Mouse (Mus musculus) urinary bladder, adult 2 months (tissue): Measurements from ENCODE around the gene Pitpnm2. TPM values are rescaled to one million over a fixed set of nuclear protein-coding genes. Genes with fewer than 3 reads are reported as not detected.
"Not testable (repeated sequence)": the region's sequence is repeated elsewhere in the genome, so short reads cannot be mapped to it uniquely, and the experiment has no call there.

Experiments used
- DNase-seq: peaks from one replicate; pipeline ENCODE4 v3.0.0; 2022; ENCODE audit warnings: low spot score
- polyA plus RNA-seq: library from polyadenylated mRNA; depleted of rRNA; stranded (reverse); fragments of >200 nt; gene quantifications from 2 replicates; pipeline ENCODE4 v1.2.3, GENCODE M21; 2012

Gene Pitpnm2
- polyA plus RNA-seq, 1 experiment = 23.0 TPM

DNA sequence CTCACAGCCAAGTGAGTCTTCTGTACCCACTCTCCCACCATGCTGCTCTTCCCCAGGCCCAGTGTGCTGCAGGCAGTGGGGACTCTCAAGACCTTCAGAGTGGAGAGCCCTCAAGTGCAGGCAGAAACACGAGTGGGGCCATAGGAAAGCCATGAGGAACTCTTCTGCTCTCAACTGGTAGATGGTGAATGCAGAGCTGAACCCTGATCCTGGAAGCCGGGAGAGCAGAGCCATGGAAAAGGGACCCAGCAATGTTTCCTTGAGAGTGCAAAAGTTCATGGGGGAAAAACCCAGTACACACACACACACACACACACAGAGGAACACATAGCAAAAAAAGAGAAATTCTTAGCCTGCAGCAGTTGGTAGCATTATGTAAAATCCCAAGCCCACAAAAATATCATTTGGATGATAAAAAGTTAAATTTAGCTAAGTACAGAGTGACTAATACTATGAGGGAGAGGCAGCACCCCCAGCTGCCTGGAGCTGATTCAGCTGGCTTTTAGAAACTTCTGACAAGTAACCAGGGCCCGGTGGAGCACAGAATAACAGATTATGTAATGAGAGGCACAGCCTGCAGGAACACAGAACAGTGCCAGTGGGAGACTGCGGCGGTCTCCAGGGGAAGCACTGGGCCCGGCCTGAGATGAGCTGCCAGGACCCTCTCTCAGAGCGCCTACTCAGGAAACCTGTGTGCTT is 28.4 kb downstream of the Pitpnm2 start:
- DNase-seq = no peak

DNA sequence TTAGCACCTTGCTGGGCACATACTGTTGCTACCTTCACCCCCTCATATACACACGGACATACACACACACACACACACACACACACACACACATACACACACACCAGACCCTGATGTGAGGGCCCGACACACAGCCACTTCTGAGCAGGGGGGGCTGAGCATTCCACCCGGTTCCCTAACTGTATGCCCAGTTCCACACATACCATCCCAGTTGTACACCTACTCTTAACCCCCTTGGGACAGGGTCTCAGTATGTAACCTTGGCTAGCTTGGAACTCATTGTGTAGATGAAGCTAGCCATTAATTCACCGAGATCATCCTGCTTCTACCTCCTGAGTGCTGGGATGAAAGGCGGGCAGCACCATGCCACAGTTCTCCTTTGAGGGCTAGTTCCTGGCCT is 29.0 kb downstream of the Pitpnm2 start:
- no peak for DNase-seq

DNA sequence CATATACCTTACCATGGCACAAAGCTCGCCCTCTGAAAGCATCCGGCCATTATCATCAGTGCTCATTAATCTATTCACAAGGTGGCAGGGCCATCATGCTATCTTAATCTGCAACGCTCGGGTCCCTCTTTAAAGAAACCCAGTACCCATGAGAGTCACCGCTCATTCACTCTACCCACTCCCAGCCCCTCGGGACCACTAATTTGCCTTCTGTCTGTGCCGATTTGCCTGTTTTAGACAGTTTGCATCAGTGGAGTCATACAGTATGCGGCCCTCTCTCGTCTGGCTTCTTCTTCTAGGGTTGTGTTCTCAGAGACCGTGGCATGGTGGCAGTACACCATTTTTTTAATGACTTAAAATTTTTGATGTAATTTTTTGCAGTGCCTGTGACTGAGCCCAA is 30.1 kb downstream of the Pitpnm2 start:
- DNase-seq = no peak

DNA sequence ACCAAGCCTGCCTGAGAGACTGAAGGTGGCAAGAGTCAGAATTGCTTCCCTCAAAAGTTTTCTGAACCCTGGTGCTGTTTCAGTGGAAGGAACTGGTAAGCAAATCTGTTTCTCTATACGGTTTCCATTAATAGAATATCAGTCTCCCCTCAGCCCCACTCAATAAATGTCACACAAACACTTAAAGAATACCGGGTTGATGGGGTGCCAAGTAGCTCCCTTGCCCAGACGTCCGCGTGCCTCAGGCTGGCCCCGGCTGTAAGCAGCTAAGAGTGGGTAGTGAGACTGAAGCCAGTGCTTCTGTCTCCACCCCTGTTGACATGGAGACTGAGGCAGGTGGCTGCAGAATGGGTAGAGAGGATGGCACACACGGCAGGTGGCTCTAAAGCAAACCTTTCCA is 30.6 kb downstream of the Pitpnm2 start:
- DNase-seq = no peak

DNA sequence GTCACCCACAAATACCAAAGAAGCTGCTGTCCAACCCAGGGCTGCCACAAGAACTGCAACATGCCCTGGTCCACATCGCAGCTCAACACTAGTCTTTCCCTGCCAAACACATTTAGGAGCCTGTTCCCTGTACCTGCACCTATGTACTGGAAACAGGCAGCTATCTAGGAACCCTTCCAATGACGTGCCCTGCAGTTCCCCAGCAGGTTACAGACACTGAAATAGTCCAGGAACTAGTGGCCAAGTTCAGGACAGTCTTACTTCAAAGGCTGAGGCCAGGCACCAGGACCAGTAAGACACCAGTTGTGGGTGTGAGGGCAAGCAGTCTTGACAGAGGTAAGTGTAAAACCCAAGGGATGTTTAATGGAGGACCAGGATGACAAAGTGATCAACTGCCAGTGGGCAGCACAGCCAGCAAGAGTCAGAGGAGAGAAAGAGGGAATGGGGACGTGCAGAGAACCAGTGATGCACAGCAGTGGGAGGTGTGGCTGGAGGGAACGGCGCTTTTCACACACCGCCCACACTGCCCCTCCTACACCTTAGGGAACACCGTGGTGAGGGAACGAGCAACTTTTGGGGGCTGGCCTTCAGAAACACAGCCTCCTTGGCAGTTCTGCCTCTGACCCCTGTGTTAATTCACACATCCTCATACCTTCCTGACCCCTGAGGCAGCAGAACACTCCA is 31.9 kb downstream of the Pitpnm2 start:
- no peak for DNase-seq

DNA sequence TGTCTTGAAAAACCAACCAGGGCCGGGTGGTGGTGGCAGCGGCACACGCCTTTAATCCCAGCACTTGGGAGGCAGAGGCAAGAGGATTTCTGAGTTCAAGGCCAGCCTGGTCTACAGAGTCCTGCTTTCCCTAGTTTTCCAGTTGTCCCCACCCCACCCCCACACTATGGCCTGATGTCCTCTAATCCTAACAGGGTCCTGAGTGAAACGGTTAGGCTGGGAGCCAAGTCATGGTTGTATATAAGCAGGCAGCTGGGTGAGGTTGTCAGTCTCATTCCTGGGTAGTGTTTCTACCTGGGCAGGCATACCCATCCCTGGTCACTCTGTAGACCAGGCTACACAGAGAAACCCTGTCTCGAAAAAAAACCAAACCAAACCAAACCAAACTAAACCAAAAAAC is 32.5 kb downstream of the Pitpnm2 start:
- not testable (repeated sequence) for DNase-seq

DNA sequence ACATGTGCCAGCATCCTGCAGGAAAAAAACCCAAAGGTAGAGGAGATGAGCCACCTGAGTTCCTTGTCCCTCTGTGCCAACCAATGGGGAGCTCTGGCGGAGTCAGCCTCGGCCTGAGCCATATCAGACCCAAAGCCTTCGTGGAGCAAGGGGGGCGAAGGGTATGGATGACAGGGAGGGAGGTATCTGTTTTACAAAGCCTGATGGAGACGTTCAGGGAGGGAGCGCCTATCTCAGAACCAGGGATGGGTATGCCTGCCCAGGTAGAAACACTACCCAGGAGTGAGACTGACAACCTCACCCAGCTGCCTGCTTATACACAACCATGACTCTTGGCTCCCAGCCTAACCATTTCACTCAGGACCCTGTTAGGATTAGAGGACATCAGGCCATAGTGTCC is 33.2 kb downstream of the Pitpnm2 start:
- DNase-seq = no peak

DNA sequence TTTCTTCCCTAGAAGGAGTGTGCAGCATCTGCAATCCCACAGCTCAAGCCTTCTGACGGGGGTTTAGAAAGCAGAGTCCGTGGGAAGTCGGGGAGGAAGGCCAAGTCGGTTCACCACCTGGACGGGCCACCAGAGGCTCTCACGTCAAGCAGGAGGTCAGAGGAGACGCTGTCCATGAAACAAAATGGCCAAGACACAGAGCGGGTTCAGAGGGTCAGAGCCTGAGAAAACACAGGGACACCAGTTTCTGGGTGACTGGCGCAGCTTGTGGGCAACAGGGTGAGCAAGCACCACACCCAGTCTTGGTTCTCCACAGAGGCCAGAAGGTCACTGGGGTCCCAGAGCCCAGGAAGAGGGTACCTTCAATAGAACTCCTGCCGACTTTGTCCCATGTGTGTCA is 33.9 kb downstream of the Pitpnm2 start:
- no peak for DNase-seq

DNA sequence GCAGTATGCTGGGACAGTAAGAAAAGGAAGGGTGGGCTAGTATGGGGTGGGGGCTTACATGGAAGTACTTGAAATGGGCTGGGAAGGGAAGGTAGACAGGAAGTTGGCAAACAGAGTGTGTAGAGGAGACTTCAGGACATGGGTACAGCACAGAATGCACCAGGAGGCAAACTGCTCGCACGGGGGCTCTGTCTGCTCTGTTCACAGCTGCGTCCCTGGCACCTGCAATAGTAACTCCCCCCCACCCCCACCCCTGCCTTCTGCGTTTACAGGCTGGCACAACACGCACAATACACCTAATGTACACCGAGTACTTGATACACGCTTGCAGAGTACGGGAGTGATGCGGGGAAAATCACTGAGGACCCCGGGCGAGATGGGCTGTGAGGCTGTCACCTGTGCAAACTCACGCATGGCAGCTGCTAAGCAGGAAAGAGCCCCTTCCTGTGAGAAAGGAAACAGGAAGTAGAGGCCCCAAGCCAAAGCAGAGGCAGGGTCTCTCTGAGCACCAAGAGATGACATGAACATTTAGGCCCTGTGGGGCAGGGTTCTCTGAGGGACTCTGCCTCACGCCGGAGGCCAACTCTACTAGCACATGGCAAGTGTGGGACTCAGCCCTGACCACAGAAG is 34.9 kb downstream of the Pitpnm2 start:
- DNase-seq = no peak

DNA sequence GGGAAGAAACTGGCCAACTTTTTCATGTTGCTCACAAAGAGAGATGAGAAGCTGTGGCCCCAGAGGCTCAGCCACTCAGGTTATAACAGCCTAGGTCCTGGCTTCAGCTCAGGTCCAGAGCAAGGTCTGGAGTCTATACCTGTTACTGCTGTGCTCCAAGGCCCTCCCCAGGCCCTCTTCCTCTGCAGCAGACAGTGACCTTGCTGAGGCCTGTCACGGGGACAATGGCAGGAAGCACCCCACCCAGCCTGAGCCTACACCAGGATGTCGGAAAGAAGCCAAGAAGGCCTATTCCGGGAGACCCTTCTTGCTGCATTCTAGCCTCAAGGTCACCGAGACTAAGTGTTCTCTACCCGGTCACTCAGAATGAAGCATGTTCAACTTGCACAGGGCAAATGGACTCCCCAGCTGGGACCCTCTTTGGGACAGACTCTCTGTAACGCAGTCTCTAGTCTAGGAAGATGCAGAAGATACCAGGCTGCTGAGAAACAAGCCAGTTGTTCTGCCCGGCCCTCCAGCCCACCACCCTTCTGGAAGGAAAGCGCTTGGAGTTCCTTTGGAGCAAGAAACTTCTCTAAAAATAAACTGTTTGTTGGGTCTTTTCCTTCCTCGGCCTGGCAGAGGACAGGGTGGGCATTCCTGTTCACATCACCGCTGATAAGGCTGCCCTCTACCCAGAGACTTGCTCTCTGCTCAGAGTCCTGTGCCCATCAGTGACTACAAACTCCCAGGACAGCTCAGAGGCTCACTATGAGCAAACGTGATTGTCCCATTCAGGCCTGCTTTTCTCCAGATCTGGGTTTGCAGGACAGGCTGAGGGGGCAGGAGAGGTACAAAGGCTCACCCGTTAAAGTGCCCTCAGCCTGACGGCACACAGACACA is 35.7 kb downstream of the Pitpnm2 start:
- no peak for DNase-seq

DNA sequence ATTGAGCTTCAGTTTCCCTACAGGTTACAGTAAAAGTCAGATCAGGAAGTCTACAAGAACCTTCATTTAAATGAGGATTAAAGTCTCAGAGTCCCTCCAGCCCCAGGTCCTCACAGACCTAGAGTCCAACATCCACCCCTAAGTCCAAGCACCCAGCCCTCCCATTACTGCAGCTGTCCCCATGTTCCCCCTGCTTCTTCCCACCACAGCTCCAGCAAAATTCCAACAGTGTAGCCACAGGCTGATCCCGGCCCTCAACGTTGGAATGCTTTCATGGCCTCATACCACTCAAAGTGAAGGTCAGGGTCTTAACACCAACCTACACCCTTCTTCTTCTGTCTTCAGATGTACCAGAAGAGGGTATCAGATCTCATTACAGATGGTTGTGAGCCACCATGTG is 37.9 kb downstream of the Pitpnm2 start:
- no peak for DNase-seq

DNA sequence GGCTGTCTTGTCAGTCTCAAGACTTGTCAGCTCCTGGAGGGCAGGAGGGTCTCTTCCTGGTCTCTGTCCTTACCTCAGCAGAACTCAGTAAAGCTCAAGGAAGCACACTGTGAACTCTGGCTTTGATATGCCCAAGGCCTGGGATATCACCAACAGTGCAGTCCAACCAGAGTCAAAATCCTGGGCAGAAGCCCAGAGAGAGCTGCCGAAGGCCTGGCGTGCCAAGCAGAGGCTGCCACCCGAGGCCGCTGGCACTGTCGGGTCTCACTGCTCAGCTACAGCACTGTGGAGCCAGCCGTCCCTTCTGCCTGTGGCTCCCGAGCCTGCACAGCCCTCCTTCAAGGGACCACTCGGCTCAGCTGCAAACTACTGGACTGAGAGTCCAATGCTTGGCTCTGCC is 38.3 kb downstream of the Pitpnm2 start:
- no peak for DNase-seq

DNA sequence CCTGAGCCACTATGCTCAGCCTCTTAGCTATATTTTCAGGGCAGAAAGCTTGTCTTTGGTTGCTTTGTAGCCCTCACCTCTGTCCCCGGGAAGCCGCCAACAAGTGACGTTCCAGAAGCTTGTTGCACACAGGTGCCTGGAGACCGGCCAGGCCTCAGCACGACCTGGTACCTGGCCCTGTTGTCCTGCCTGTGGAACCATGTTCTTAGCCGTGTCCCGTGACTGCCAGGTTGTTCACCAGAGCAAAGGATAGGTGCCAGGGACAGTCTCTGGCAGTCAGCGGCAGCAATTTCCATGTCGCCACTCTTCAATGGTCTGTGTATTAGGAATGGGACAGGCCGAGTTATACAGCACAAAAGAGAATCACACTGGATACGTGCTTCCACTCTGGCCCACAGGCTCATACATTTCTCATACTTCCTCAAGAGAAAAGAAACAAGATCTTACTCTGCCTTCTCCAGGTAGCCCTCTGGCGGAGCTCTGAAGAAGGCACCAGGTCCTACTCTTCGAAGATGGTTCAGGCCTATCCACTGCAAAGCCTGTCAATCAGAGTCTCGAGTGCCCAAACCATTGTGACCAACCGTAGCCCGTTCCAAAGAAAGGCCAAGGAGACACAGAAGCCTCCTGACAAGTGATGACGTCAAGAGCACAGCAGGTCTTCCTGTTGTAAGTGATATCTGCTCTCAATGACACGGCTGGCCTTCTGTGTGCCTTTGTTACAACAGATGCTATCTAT is 39.1 kb downstream of the Pitpnm2 start:
- no peak for DNase-seq

DNA sequence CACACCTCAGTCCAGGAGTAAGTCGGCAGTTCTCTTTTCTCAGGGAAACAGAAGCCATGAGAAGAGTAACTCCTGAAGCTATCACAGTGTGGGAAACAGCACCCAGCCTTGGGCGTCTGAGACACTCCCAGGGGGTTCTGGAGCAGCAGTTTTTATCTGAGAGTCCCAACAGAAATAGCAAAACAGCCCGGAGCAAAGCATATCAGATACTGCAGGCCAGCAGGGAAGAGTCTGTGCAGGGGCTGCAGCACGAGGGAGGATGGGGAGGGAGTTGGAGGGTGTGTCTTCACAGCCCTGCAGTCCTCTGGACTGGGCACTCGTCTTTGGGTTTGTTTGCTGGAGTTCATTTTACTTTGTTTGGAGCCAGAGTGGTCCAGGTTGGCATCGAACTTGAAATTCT is 39.7 kb downstream of the Pitpnm2 start:
- no peak for DNase-seq

DNA sequence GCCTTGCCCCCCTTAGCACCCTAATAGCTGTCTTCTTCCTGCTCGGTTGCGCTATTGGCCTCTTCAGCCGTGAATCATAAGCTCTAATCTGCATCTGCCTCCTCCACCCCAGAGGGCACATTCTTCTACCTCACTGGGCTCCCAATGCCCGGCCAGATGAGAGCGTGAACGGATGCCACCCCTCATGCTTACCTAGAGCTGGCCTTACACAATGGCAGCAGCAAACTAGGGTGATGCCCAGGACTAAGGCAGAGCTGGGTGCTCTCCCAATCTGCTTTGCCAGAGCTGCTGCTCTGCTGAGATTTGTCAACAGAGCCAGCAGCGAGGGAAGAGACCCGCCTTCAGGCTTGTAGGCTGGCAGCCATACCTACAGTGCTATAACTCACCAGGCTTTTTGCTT is 41.5 kb downstream of the Pitpnm2 start:
- no peak for DNase-seq

DNA sequence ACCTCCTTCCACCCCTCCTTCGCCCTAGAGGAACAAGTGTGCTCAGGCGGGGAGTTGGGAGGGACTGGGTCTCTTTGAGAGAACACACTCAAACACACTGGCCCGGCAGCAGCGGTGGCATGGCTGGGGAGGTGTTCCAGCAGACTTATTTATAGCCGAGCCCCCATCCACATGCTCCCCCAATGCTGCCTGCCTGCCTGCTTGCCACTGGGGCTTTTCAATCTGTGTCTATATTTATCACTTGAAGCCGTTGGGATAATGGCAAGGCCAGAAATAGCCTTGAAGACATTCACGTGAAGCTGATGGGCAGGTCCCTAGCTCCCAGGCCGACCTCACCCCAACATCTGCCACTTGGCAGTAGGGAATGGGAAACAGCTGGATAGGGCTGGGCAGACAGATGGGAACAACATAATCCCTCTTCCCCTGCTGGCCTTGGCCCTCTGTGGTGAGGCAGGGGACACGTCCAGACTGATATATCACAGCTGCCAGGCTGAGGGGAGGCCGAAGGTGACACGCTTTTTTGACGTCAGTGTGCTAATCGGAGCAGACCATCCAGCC is 43.0 kb downstream of the Pitpnm2 start:
- DNase-seq = no peak

DNA sequence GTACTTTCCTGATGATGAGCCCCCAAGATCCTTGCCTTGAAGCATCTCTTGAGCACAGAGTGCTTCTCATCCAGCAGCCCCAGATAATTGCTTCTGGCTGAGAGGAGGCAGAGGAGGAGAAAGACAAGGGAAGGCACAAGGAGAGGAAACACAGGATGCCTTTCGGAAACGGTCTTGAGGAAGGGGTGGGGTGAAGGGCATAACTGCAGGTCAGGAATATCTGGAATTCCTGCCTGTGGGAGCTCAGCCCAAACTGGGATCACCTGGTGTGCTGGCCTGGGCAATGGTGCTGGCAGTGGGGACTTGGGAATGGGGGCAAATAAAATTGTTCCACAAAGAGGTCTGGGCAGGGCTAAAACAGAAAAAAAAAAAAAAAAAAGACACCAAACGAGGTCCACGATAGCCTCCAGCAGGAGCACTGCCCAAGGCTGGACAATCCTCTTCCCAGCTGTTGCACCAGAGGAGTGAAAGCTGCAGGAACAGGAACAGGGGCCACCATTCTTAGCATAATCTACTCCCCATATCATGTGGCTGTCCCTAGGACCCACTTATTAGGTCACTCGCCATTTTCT is 43.7 kb downstream of the Pitpnm2 start:
- DNase-seq = no peak

DNA sequence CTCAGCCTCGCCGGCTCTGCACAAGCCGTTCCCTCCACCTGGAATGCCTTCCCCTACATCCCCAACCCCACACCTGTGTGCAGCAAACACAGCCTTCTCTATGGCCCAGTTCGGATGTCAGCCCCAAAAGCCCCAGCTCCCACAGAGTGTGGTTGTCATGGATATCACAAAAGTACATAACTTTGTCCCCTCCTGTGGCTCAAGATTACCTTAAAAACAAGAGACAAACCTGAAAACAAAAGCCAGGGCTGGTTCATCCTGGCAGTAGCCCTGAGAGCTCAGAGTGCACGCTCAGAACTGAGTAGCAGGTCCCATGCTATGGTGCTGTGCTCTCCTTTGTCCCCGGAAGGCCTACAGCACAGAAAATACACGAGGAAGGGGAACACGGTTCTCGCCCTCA is 44.3 kb downstream of the Pitpnm2 start:
- no peak for DNase-seq

DNA sequence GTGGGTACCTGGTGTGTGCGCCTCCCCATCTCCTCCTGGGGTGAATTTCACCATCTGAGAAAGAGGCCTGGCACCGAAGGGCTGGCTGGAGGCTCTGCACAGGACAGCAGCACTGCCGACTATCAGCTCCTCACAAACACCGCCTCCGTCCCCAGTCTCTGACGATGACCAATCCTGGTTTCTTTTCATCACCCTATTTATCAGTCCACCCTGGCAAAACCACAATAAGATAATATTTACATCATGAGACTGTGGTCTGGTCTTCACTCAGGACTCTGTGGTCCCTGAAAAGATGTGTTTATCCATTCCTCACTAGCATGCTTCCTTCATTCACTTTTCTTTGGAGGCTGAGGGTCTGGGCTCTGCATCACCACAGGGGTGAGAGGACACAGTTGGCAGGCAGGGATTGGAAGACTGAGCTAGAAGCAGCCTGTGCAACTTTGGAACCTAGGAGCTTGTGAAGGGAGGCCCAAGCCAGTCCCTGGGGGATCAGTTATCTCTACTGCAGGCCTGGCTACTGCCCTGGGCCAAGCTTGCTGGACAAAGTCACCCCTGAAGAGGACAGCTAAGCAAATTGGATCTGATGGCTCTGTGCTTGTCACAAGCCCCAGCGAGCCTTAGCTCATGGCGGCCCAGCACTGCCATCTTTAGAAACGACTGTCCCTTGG is 45.3 kb downstream of the Pitpnm2 start:
- DNase-seq = no peak

DNA sequence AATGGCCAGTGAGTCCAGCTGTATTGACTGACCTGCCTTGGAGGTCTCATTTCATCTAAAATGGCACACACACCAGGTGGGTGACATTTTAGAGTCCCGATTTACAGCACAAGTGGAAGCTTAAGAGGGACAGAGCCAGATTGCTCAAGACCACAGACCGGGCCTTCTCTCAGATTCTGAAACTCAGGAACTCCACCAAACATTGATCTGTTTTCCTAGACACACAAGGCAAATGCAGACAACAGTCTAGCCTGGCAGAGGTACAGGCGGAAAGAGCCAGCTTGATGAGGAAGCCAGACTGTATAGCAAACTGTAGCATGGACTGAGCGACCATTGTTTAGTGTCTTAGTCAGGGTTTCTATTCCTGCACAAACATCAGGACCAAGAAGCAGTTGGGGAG is 46.3 kb downstream of the Pitpnm2 start:
- no peak for DNase-seq
